Mouse (Mus musculus) E14TG2a.4 (cell line): ENCODE results near the gene 5830411N06Rik.

Source experiments
- CTCF ChIP-seq: conservative IDR thresholded peaks from 2 replicates; pipeline ENCODE4 v1.5.1; 2014; ENCODE audit warnings: low read length
- NANOG ChIP-seq: IDR thresholded peaks from 2 replicates; pipeline ENCODE4 v1.6.1; 2014; ENCODE audit warnings: borderline replicate concordance, low read length, mixed read lengths
- POU5F1 ChIP-seq: IDR thresholded peaks from 2 replicates; pipeline ENCODE4 v1.6.1; 2014; ENCODE audit warnings: low read length, borderline replicate concordance

DNA sequence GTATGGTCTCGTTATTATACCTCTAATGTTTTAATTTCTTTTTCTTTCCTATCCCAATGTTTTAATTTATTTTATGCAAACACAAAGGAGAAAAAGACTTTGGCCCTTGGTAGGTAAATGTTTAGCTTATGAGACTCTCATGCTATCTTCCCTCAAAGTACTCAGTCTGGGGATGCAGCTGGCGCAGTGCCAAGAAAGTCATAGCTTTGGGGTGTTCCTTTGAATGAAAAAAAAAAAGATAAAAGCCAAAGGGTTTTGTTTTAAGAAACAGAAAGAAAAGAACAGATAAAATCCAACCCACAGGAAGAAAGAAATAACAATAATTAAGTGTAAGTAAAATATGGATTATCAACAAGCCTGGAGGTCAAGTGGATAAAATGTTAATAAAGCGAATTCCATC, 38.4 kb upstream of the 5830411N06Rik start:
- no peak for TF ChIP-seq CTCF
- TF ChIP-seq NANOG, result no peak
- no peak for TF ChIP-seq POU5F1
